Mouse (Mus musculus): ENCODE results near the gene Pah.

- TF ChIP-seq CTCF (IDR thresholded peaks at IDR 0.05; ENCODE audit: low read depth, low read length), result no peak
- no peak for TF ChIP-seq GATA1 (IDR thresholded peaks at IDR 0.05; ENCODE audit: borderline replicate concordance, low read length)
- TF ChIP-seq POLR2AphosphoS5 (IDR thresholded peaks at IDR 0.05; ENCODE audit: insufficient replicate concordance, low read depth, low read length), result no peak
- no peak for TF ChIP-seq TAL1 (conservative IDR thresholded peaks at IDR 0.05; ENCODE audit: low read depth, low read length)
- TF ChIP-seq GATA2 (IDR thresholded peaks at IDR 0.05; ENCODE audit: borderline replicate concordance, low read depth, low read length), result no peak
These were observed 12.6 kb downstream of the Pah start for GRCm38 (mm10) chr10:87534172-87534571.

Measured in G1E (cell line).